19 mouse cellular contexts compared by ENCODE assay signal in genomic region chr2:128521701-128522443, GRCm38 (mm10).
A peak's percentile ranks its signal among the peaks of the same experiment; 100 is the strongest.
DNase-seq lines count a peak whose midpoint lies in the region; ATAC-seq and TF ChIP-seq lines count a peak whose summit lies in the region.
"Had no signal": no experiment of that assay in that cellular context is flagged by ENCODE, and none has a peak within 500 bp of the region (broad histone marks: within the 10 kb centered on the region; RNA-seq: fewer than 3 reads in every experiment).

No protein-coding gene starts in this region.

- in situ Hi-C loops in CH12.LX (cut with MboI; ENCODE audit: low pct_ligation_motif_present, low pct_unique_long_range_greater_than_20kb, low sequenced_read_pairs) = no loop called here

- no peak overlapping the region for H3K9ac ChIP-seq in kidney, embryonic 14.5 days (ENCODE audit: low read depth, low read length)
- no peak overlapping the region for H3K9ac ChIP-seq in lung, embryonic 14.5 days
- no peak overlapping the region for H3K9ac ChIP-seq in CH12.LX (ENCODE audit: insufficient read depth, low read depth)
- H3K9ac ChIP-seq: forebrain, embryonic 12.5 days; heart, embryonic 12.5 days; hindbrain, embryonic 14.5 days had no signal

- no peak for TF ChIP-seq RAD21 in CH12.LX (IDR thresholded peaks at IDR 0.05; ENCODE audit: low read depth, low read length)

- H3K27me3 ChIP-seq in kidney, embryonic 14.5 days (ENCODE audit: control insufficient read depth, insufficient read depth, low read length) = no peaks in the 10 kb centered on the region
- no peaks in the 10 kb centered on the region for H3K27me3 ChIP-seq in kidney, adult 2 months (replicated peaks; ENCODE audit: control insufficient read depth, insufficient read depth, low read length)
- H3K27me3 ChIP-seq in lung, embryonic 14.5 days (ENCODE audit: insufficient read depth, low read length) = no peaks in the 10 kb centered on the region
- H3K27me3 ChIP-seq in CH12.LX (replicated peaks) = peaks cover 1% of the 10 kb centered on the region
- H3K27me3 ChIP-seq: forebrain, embryonic 12.5 days had no signal

- peak; percentile 78 for ATAC-seq in kidney, embryonic 14.5 days (ENCODE audit: low FRiP score, low TSS enrichment)
- peak; percentile 42; the same call in 1 of the 2 replicates for ATAC-seq in lung, embryonic 14.5 days (ENCODE audit: insufficient read depth)
- ATAC-seq: forebrain, embryonic 16.5 days had no signal

- H3K27ac ChIP-seq in kidney, embryonic 14.5 days (ENCODE audit: low read depth, low read length) = no peak overlapping the region; the same call in 1 of the 2 replicates
- no peak overlapping the region for H3K27ac ChIP-seq in kidney, adult 2 months (ENCODE audit: insufficient read depth, low read depth, low read length)
- H3K27ac ChIP-seq in lung, embryonic 14.5 days (ENCODE audit: low read depth) = no peak overlapping the region
- no peak overlapping the region for H3K27ac ChIP-seq in CH12.LX (ENCODE audit: insufficient read depth, low read depth)
- H3K27ac ChIP-seq: forebrain, embryonic 12.5 days; hindbrain, embryonic 10.5 days; hindbrain, embryonic 14.5 days had no signal

- no peaks in the 10 kb centered on the region for H3K9me3 ChIP-seq in kidney, embryonic 14.5 days (ENCODE audit: control insufficient read depth, low read length)
- H3K9me3 ChIP-seq in lung, embryonic 14.5 days (ENCODE audit: low read depth, low read length) = no peaks in the 10 kb centered on the region
- H3K9me3 ChIP-seq in CH12.LX (replicated peaks; ENCODE audit: low read length) = peaks cover 9% of the 10 kb centered on the region
- H3K9me3 ChIP-seq: forebrain, embryonic 12.5 days; heart, embryonic 12.5 days; hindbrain, embryonic 10.5 days had no signal

- DNase-seq in kidney, adult 2 months = no peak
- no peak for DNase-seq in lung, embryonic 14.5 days
- DNase-seq in lung, postnatal 36 days = no peak
- no peak for DNase-seq in CH12.LX (ENCODE audit: extremely low read depth)
- peak; percentile 33 for DNase-seq in mesoderm, embryonic 11.5 days (ENCODE audit: low read depth, low spot score)
- DNase-seq in gastrocnemius, postnatal 25 days = no peak
- DNase-seq in left cerebral cortex, postnatal 14 days (ENCODE audit: low spot score in 2 of 2) = no peak
- DNase-seq: adrenal gland, adult 2 months; adrenal gland, postnatal 25 days; cerebellum, adult 18-20 months; cerebellum, adult 9-11 months; cerebellum, postnatal 36 days; gastrocnemius, postnatal 14 days had no signal

- no peak for TF ChIP-seq EP300 in CH12.LX (IDR thresholded peaks at IDR 0.05; ENCODE audit: low read length)

- no peak overlapping the region for H3K4me2 ChIP-seq in kidney, embryonic 14.5 days (replicated peaks; ENCODE audit: low read depth, low read length)
- H3K4me2 ChIP-seq in lung, embryonic 14.5 days = no peak overlapping the region
- no peak overlapping the region for H3K4me2 ChIP-seq in CH12.LX (ENCODE audit: insufficient read depth, low read depth, poor library complexity, severe bottlenecking)
- H3K4me2 ChIP-seq: forebrain, embryonic 12.5 days; heart, embryonic 12.5 days; hindbrain, embryonic 14.5 days had no signal

- no peak overlapping the region for H3K4me3 ChIP-seq in kidney, embryonic 14.5 days (ENCODE audit: low read length)
- H3K4me3 ChIP-seq in kidney, adult 2 months (ENCODE audit: insufficient read depth, low read depth, low read length) = no peak overlapping the region
- H3K4me3 ChIP-seq in lung, embryonic 14.5 days (ENCODE audit: low read depth, low read length) = no peak overlapping the region
- H3K4me3 ChIP-seq in CH12.LX (replicated peaks in 1 of 3; ENCODE audit: low read depth in 2 of 3, low read length in 2 of 3, poor library complexity in 1 of 3) = no peak overlapping the region
- H3K4me3 ChIP-seq: forebrain, embryonic 12.5 days; heart, embryonic 12.5 days; hindbrain, embryonic 10.5 days had no signal

- TF ChIP-seq POLR2A in kidney, adult 2 months (IDR thresholded peaks at IDR 0.05; ENCODE audit: low read depth, low read length) = no peak
- no peak for TF ChIP-seq POLR2A in CH12.LX (IDR thresholded peaks at IDR 0.05; ENCODE audit: low read depth, low read length)

- dilution Hi-C loops in CH12.LX (cut with MboI; ENCODE audit: extremely low pct_ligation_motif_present, extremely low pct_unique_long_range_greater_than_20kb, low sequenced_read_pairs) = no loop called here

- no peak for TF ChIP-seq CTCF in kidney, adult 2 months (conservative IDR thresholded peaks at IDR 0.05; ENCODE audit: insufficient read depth, insufficient read length, low read depth, low read length)
- no peak for TF ChIP-seq CTCF in lung, embryonic 14.5 days (IDR thresholded peaks at IDR 0.05; ENCODE audit: low read depth)
- TF ChIP-seq CTCF in CH12.LX (conservative IDR thresholded peaks at IDR 0.05 in 1 of 2, IDR thresholded peaks at IDR 0.05 in 1 of 2; ENCODE audit: low read depth in 2 of 2, low read length in 2 of 2) = no peak

- H3K36me3 ChIP-seq in kidney, embryonic 14.5 days (ENCODE audit: control insufficient read depth, insufficient read depth, low read length) = no peaks in the 10 kb centered on the region
- H3K36me3 ChIP-seq in kidney, adult 2 months (ENCODE audit: control insufficient read depth, insufficient read depth, low read length) = no peaks in the 10 kb centered on the region
- no peaks in the 10 kb centered on the region for H3K36me3 ChIP-seq in lung, embryonic 14.5 days (ENCODE audit: insufficient read depth)
- H3K36me3 ChIP-seq in CH12.LX (replicated peaks in 1 of 2; ENCODE audit: control insufficient read depth in 1 of 2, insufficient read depth in 1 of 2, low read length in 1 of 2) = no peaks in the 10 kb centered on the region
- H3K36me3 ChIP-seq: forebrain, embryonic 12.5 days; heart, embryonic 12.5 days; hindbrain, embryonic 10.5 days had no signal

- H3K4me1 ChIP-seq in kidney, embryonic 14.5 days (ENCODE audit: control insufficient read depth, insufficient read depth, low read length) = peaks cover 5% of the 10 kb centered on the region; the same call in 1 of the 2 replicates
- H3K4me1 ChIP-seq in kidney, adult 2 months (ENCODE audit: control insufficient read depth, insufficient read depth, low read length) = no peaks in the 10 kb centered on the region
- peaks cover 15% of the 10 kb centered on the region for H3K4me1 ChIP-seq in lung, embryonic 14.5 days (ENCODE audit: insufficient read depth)
- peaks cover 20 to 65% of the 10 kb centered on the region in 2 experiments for H3K4me1 ChIP-seq in CH12.LX (ENCODE audit: control insufficient read depth in 1 of 2, insufficient read depth in 2 of 2)
- H3K4me1 ChIP-seq: forebrain, embryonic 12.5 days; heart, embryonic 12.5 days; hindbrain, embryonic 10.5 days had no signal

- intact Hi-C loops in left cerebral cortex, postnatal 14 days (cut with DNase I) = no loop called here

- H3K79me2 ChIP-seq in CH12.LX (replicated peaks; ENCODE audit: control insufficient read depth, extremely low read depth, insufficient read depth, poor library complexity, severe bottlenecking) = no peaks in the 10 kb centered on the region

- WGBS in kidney, embryonic 14.5 days = 20% methylated on average over 4 of the region's 4 CpGs
- 34% methylated on average over 4 of the region's 4 CpGs for WGBS in kidney, adult 2 months
- WGBS in lung, embryonic 14.5 days = 39% methylated on average over 4 of the region's 4 CpGs

TF ChIP-seq in CH12.LX, 34 proteins besides CTCF, POLR2A, EP300 and RAD21:
- no peak for TF ChIP-seq HCFC1 (IDR thresholded peaks at IDR 0.05; ENCODE audit: low read depth, low read length)
- no peak; the same call in 1 of the 2 replicates for TF ChIP-seq ETS1 (conservative IDR thresholded peaks at IDR 0.05; ENCODE audit: low read depth, low read length)
- no peak for TF ChIP-seq JUND (conservative IDR thresholded peaks at IDR 0.05; ENCODE audit: low read depth, low read length)
- no peak for TF ChIP-seq ZMIZ1 (IDR thresholded peaks at IDR 0.05; ENCODE audit: low read depth, low read length)
- TF ChIP-seq BHLHE40 (IDR thresholded peaks at IDR 0.05; ENCODE audit: low read depth, low read length) = peak; percentile 58
